Mouse (Mus musculus): Measurements from ENCODE around the gene Fam186b. TPM values are rescaled to one million over a fixed set of nuclear protein-coding genes. Genes with fewer than 3 reads are reported as not detected.

Gene Fam186b
- polyA plus RNA-seq, 1 experiment from 2014 or later, result 0.19 TPM

Other genes starting within 250 kb of the Fam186b start
- 3.6 and 4.8 TPM in 2 replicates for gene Prph, start 240.7 kb downstream of the Fam186b start, polyA plus RNA-seq (2014; fragmentation: Nextera tagmentation; extraction: Ambion mirVana)
- gene Troap, start 221.3 kb downstream of the Fam186b start, polyA plus RNA-seq (2014; fragmentation: Nextera tagmentation; extraction: Ambion mirVana), result 19.7 and 27.2 TPM in 2 replicates
- 5.0 and 6.2 TPM in 2 replicates for gene C1ql4, start 208.1 kb downstream of the Fam186b start, polyA plus RNA-seq (2014; fragmentation: Nextera tagmentation; extraction: Ambion mirVana)
- 0.46 and 0.50 TPM in 2 replicates for gene Dnajc22, start 202.7 kb downstream of the Fam186b start, polyA plus RNA-seq (2014; fragmentation: Nextera tagmentation; extraction: Ambion mirVana)
- gene Spats2, start 170.0 kb downstream of the Fam186b start, polyA plus RNA-seq (2014; fragmentation: Nextera tagmentation; extraction: Ambion mirVana), result 58.8 and 65.6 TPM in 2 replicates
- 0.04 and 0.07 TPM in 2 replicates for gene Kcnh3, start 71.0 kb downstream of the Fam186b start, polyA plus RNA-seq (2014; fragmentation: Nextera tagmentation; extraction: Ambion mirVana)
- gene Mcrs1, start 43.9 kb downstream of the Fam186b start, polyA plus RNA-seq (2014; fragmentation: Nextera tagmentation; extraction: Ambion mirVana), result 189 and 193 TPM in 2 replicates
- 41.5 and 41.6 TPM in 2 replicates for gene Prpf40b, start 801 bp downstream of the Fam186b start, polyA plus RNA-seq (2014; fragmentation: Nextera tagmentation; extraction: Ambion mirVana)
- 8.6 and 8.9 TPM in 2 replicates for gene Fmnl3, start 74.6 kb upstream of the Fam186b start, polyA plus RNA-seq (2014; fragmentation: Nextera tagmentation; extraction: Ambion mirVana)
- gene Tmbim6, start 97.0 kb upstream of the Fam186b start, polyA plus RNA-seq (2014; fragmentation: Nextera tagmentation; extraction: Ambion mirVana), result 228 and 248 TPM in 2 replicates
- 8.0 and 9.4 TPM in 2 replicates for gene Nckap5l, start 161.9 kb upstream of the Fam186b start, polyA plus RNA-seq (2014; fragmentation: Nextera tagmentation; extraction: Ambion mirVana)
- gene Bcdin3d, start 178.8 kb upstream of the Fam186b start, polyA plus RNA-seq (2014; fragmentation: Nextera tagmentation; extraction: Ambion mirVana), result 19.5 and 19.7 TPM in 2 replicates
- 0.81 and 1.1 TPM in 2 replicates for gene Faim2, start 232.3 kb upstream of the Fam186b start, polyA plus RNA-seq (2014; fragmentation: Nextera tagmentation; extraction: Ambion mirVana)

Data from midbrain, embryonic 11.5 days (tissue).